Mouse (Mus musculus) ES-E14 (cell line): Measurements from ENCODE around the gene Rapgef2.

Experiments
- CHD2 ChIP-seq: IDR thresholded peaks from 2 replicates; pipeline ENCODE4 v1.6.1; 2014; ENCODE audit warnings: mild to moderate bottlenecking, low read depth, low read length, inconsistent platforms
- HCFC1 ChIP-seq: IDR thresholded peaks from 2 replicates; pipeline ENCODE4 v1.6.1; 2012; ENCODE audit warnings: low read length, inconsistent platforms, borderline replicate concordance; ENCODE audit not compliant: insufficient read depth
- ZC3H11A ChIP-seq: IDR thresholded peaks from 2 replicates; pipeline ENCODE4 v1.6.1; 2012; ENCODE audit warnings: low read depth, mild to moderate bottlenecking, inconsistent platforms, low read length, borderline replicate concordance
- ZNF384 ChIP-seq: IDR thresholded peaks from 2 replicates; pipeline ENCODE4 v1.6.1; 2012; ENCODE audit warnings: low read depth, low read length, inconsistent platforms

- no peak for TF ChIP-seq CHD2
- TF ChIP-seq HCFC1: no peak
- no peak for TF ChIP-seq ZNF384
- TF ChIP-seq ZC3H11A: no peak
These were observed 124.4 kb downstream of the Rapgef2 start for GRCm38 (mm10) chr3:79161834-79162401.
